Mouse (Mus musculus) MEL (cell line): Measurements from ENCODE around the gene Hist1h2ad. TPM values are rescaled to one million over a fixed set of nuclear protein-coding genes. Genes with fewer than 3 reads are reported as not detected.

ENCODE experiments used
- DNase-seq: peaks from one replicate; pipeline ENCODE4 v3.0.0; 2011; ENCODE audit warnings: low read depth, low spot score
- H3K27ac ChIP-seq: 2 replicates; pipeline ENCODE4 v1.5.1; 2012; ENCODE audit warnings: low read depth, mild to moderate bottlenecking, control low read depth, low read length, moderate library complexity; ENCODE audit not compliant: control insufficient read depth
- H3K27me3 ChIP-seq, 2 experiments: fragments of 150-350 bp in 1 of 2; sonication (generic) in 1 of 2; 2 replicates each; pipeline ENCODE4 v1.6.1; 2012; ENCODE audit warnings: low read length in 2 of 2, mild to moderate bottlenecking in 2 of 2, improper control_type of control experiment in 1 of 2, moderate library complexity in 1 of 2; ENCODE audit not compliant: insufficient read depth in 2 of 2, control insufficient read depth in 1 of 2
- H3K36me3 ChIP-seq, 2 experiments: 2 replicates each; pipeline ENCODE4 v1.6.1; 2012 to 2014; ENCODE audit warnings: low read length in 2 of 2, improper control_type of control experiment in 1 of 2, inconsistent platforms in 1 of 2, mild to moderate bottlenecking in 1 of 2; ENCODE audit not compliant: insufficient read depth in 2 of 2, control insufficient read depth in 1 of 2
- H3K4me1 ChIP-seq, 2 experiments: fragments of 150-350 bp in 1 of 2; sonication (generic) in 1 of 2; 2 replicates each; pipeline ENCODE4 v1.6.1; 2012; ENCODE audit warnings: low read length in 2 of 2, improper control_type of control experiment in 1 of 2, mild to moderate bottlenecking in 1 of 2; ENCODE audit not compliant: insufficient read depth in 2 of 2, control insufficient read depth in 1 of 2
- H3K4me3 ChIP-seq, 2 experiments: fragments of 150-350 bp in 1 of 2; sonication (generic) in 1 of 2; 2 replicates each; pipeline ENCODE4 v1.5.1; 2012; ENCODE audit warnings: low read depth in 2 of 2, low read length in 2 of 2, mild to moderate bottlenecking in 2 of 2, moderate library complexity in 2 of 2, control low read depth in 1 of 2, improper control_type of control experiment in 1 of 2; ENCODE audit not compliant: control insufficient read depth in 1 of 2, insufficient read depth in 1 of 2
- H3K79me2 ChIP-seq: 2 replicates; pipeline ENCODE4 v1.6.1; 2012; ENCODE audit warnings: mild to moderate bottlenecking, low read length, moderate library complexity; ENCODE audit not compliant: control insufficient read depth, poor library complexity, insufficient read depth
- H3K9ac ChIP-seq: 2 replicates; pipeline ENCODE4 v1.6.1; 2012; ENCODE audit warnings: low read depth, mild to moderate bottlenecking, control low read depth, low read length, moderate library complexity; ENCODE audit not compliant: control insufficient read depth, poor library complexity, severe bottlenecking
- H3K9me3 ChIP-seq: fragments of 150-350 bp; sonication (generic); replicated peaks from 2 replicates; pipeline ENCODE4 v1.6.1; 2012; ENCODE audit warnings: mild to moderate bottlenecking, low read length, improper control_type of control experiment, moderate library complexity; ENCODE audit not compliant: insufficient read depth
- BHLHE40 ChIP-seq: IDR thresholded peaks from 2 replicates; pipeline ENCODE4 v1.6.1; 2012; ENCODE audit warnings: low read depth, mild to moderate bottlenecking, inconsistent platforms, low read length, improper control_type of control experiment, borderline replicate concordance
- CHD1 ChIP-seq: IDR thresholded peaks from 2 replicates; pipeline ENCODE4 v1.6.1; 2012; ENCODE audit warnings: low read depth, mild to moderate bottlenecking, inconsistent platforms, low read length, improper control_type of control experiment
- CTCF ChIP-seq, 3 experiments: IDR thresholded peaks in 2 of 3; conservative IDR thresholded peaks in 1 of 3; 2 replicates each; pipeline ENCODE4 v1.5.1; 2011 to 2012; ENCODE audit warnings: low read length in 3 of 3, low read depth in 2 of 3, mild to moderate bottlenecking in 2 of 3, improper control_type of control experiment in 1 of 3, inconsistent platforms in 1 of 3, mixed read lengths in 1 of 3, moderate library complexity in 1 of 3; ENCODE audit not compliant: control insufficient read depth in 1 of 3, insufficient read depth in 1 of 3, poor library complexity in 1 of 3, severe bottlenecking in 1 of 3
- EP300 ChIP-seq, 2 experiments: IDR thresholded peaks; 2 replicates each; pipeline ENCODE4 v1.6.1; 2011; ENCODE audit warnings: improper control_type of control experiment in 2 of 2, low read length in 2 of 2, low read depth in 1 of 2, mild to moderate bottlenecking in 1 of 2
- ETS1 ChIP-seq: IDR thresholded peaks from 2 replicates; pipeline ENCODE4 v1.6.1; 2012; ENCODE audit warnings: low read depth, mild to moderate bottlenecking, inconsistent platforms, low read length, improper control_type of control experiment, moderate library complexity
- GATA1 ChIP-seq: IDR thresholded peaks from 2 replicates; pipeline ENCODE4 v1.6.1; 2011; ENCODE audit warnings: low read depth, low read length, improper control_type of control experiment
- MAFK ChIP-seq: IDR thresholded peaks from 2 replicates; pipeline ENCODE4 v1.6.1; 2011; ENCODE audit warnings: low read depth, mild to moderate bottlenecking, low read length, improper control_type of control experiment, borderline replicate concordance
- NELFE ChIP-seq: IDR thresholded peaks from 2 replicates; pipeline ENCODE4 v1.6.1; 2011; ENCODE audit warnings: low read depth, low read length, improper control_type of control experiment
- POLR2A ChIP-seq, 2 experiments: IDR thresholded peaks; 2 replicates each; pipeline ENCODE4 v1.6.1; 2011 to 2012; ENCODE audit warnings: low read length in 2 of 2, mild to moderate bottlenecking in 2 of 2, control low read depth in 1 of 2, improper control_type of control experiment in 1 of 2, low read depth in 1 of 2, moderate library complexity in 1 of 2; ENCODE audit not compliant: control insufficient read depth in 1 of 2, insufficient read depth in 1 of 2, poor library complexity in 1 of 2
- POLR2AphosphoS2 ChIP-seq: IDR thresholded peaks from 2 replicates; pipeline ENCODE4 v1.6.1; 2011; ENCODE audit warnings: low read length, improper control_type of control experiment
- POLR2AphosphoS5 ChIP-seq: IDR thresholded peaks from 2 replicates; pipeline ENCODE4 v1.6.1; 2012; ENCODE audit warnings: low read depth, borderline replicate concordance, mild to moderate bottlenecking, inconsistent platforms, low read length, moderate library complexity, mixed read lengths
- USF1 ChIP-seq: IDR thresholded peaks from 2 replicates; pipeline ENCODE4 v1.6.1; 2014; ENCODE audit warnings: low read depth, mild to moderate bottlenecking, inconsistent platforms, low read length, improper control_type of control experiment, moderate library complexity
- USF2 ChIP-seq, 2 experiments: IDR thresholded peaks; 2 replicates each; pipeline ENCODE4 v1.6.1; 2011 to 2012; ENCODE audit warnings: improper control_type of control experiment in 2 of 2, low read length in 2 of 2, borderline replicate concordance in 1 of 2, inconsistent platforms in 1 of 2, low read depth in 1 of 2, mild to moderate bottlenecking in 1 of 2; ENCODE audit not compliant: insufficient read depth in 1 of 2
- ZC3H11A ChIP-seq: IDR thresholded peaks from 2 replicates; pipeline ENCODE4 v1.6.1; 2012; ENCODE audit warnings: low read depth, mild to moderate bottlenecking, inconsistent platforms, low read length, improper control_type of control experiment
- ZMIZ1 ChIP-seq: IDR thresholded peaks from 2 replicates; pipeline ENCODE4 v1.6.1; 2012; ENCODE audit warnings: low read depth, mild to moderate bottlenecking, inconsistent platforms, low read length, improper control_type of control experiment, moderate library complexity
- ZNF384 ChIP-seq: IDR thresholded peaks from 2 replicates; pipeline ENCODE4 v1.6.1; 2012; ENCODE audit warnings: low read depth, mild to moderate bottlenecking, inconsistent platforms, low read length, improper control_type of control experiment
- polyA plus RNA-seq, 2 experiments: library from polyadenylated mRNA; stranded (reverse) in 1 of 2; unstranded in 1 of 2; fragments of >175 nt in 1 of 2; fragments of >200 nt in 1 of 2; gene quantifications; 2 replicates each; pipeline versions ENCODE4 v1.2.1 to v1.2.4; 2012; ENCODE audit warnings: low replicate concordance in 2 of 2, low read depth in 1 of 2; ENCODE audit not compliant: insufficient read length in 2 of 2, insufficient read depth in 1 of 2, missing spikeins in 1 of 2
- total RNA-seq: library from RNA; depleted of rRNA; stranded (reverse); fragments of 300-350 nt; gene quantifications from 2 replicates; pipeline ENCODE4 v1.2.3, GENCODE M21; 2012

Hist1h2ad gene
- total and polyA plus RNA-seq, 3 experiments = 0.14 to 924 TPM; not detected in 1

GRCm38 (mm10) chr13:23536076-23536822 is 37.9 kb upstream of the Hist1h2ad start:
- DNase-seq = peak; percentile 84
- peaks cover 2 to 4% of the 10 kb centered on the region in 2 experiments; a peak in 3 of 4 replicates for H3K4me1 ChIP-seq
- H3K9me3 ChIP-seq = no peaks in the 10 kb centered on the region
- H3K27ac ChIP-seq = peak overlapping the region; percentile 94
- H3K36me3 ChIP-seq = peaks cover 0 to 33% of the 10 kb centered on the region in 2 experiments; a peak in 2 of 4 replicates
- H3K27me3 ChIP-seq = no peaks in the 10 kb centered on the region
- peak overlapping the region; percentile 75 for H3K9ac ChIP-seq
- peaks cover 4% of the 10 kb centered on the region; the same call in 1 of the 2 replicates for H3K79me2 ChIP-seq
- TF ChIP-seq GATA1 = no peak
- peak in 1 of 2 experiments; percentile 40; a peak in 1 of 4 replicates for TF ChIP-seq POLR2A (IDR thresholded peaks at IDR 0.05; ENCODE audit: control insufficient read depth in 1 of 2, insufficient read depth in 1 of 2, low read depth in 1 of 2, low read length in 2 of 2, poor library complexity in 1 of 2)
- TF ChIP-seq POLR2AphosphoS5 = peak; percentile 8; the same call in 1 of the 2 replicates
- no peak for TF ChIP-seq ETS1
- peak overlapping the region; percentile 10 to 56 for H3K4me3 ChIP-seq

GRCm38 (mm10) chr13:23537006-23537710 is 37.0 kb upstream of the Hist1h2ad start:
- Histone ChIP-seq H3K27me3 (no peaks in the 10 kb centered on the region), H3K4me3 (no peak overlapping the region), H3K4me1 (peaks cover 2 to 4% of the 10 kb centered on the region in 2 experiments; a peak in 3 of 4 replicates), H3K36me3 (peaks cover 0 to 30% of the 10 kb centered on the region in 2 experiments; a peak in 2 of 4 replicates), H3K9ac (peak overlapping the region; percentile 16), H3K27ac (no peak overlapping the region; the same call in 1 of the 2 replicates), H3K9me3 (no peaks in the 10 kb centered on the region), H3K79me2 (peaks cover 4% of the 10 kb centered on the region; the same call in 1 of the 2 replicates)
- no peak for TF ChIP-seq ZMIZ1
- TF ChIP-seq USF1 = no peak
- TF ChIP-seq ZNF384 = no peak
- TF ChIP-seq EP300 (IDR thresholded peaks at IDR 0.05; ENCODE audit: low read depth in 1 of 2, low read length in 2 of 2) = no peak
- no peak for TF ChIP-seq ZC3H11A
- TF ChIP-seq USF2 (IDR thresholded peaks at IDR 0.05; ENCODE audit: borderline replicate concordance in 1 of 2, insufficient read depth in 1 of 2, low read depth in 1 of 2, low read length in 2 of 2) = no peak
- no peak for TF ChIP-seq POLR2AphosphoS2
- no peak for TF ChIP-seq MAFK
- TF ChIP-seq CHD1 = no peak
- TF ChIP-seq POLR2A (IDR thresholded peaks at IDR 0.05; ENCODE audit: control insufficient read depth in 1 of 2, insufficient read depth in 1 of 2, low read depth in 1 of 2, low read length in 2 of 2, poor library complexity in 1 of 2) = no peak
- no peak for TF ChIP-seq NELFE
- no peak for TF ChIP-seq CTCF (IDR thresholded peaks at IDR 0.05 in 2 of 3, conservative IDR thresholded peaks at IDR 0.05 in 1 of 3; ENCODE audit: control insufficient read depth in 1 of 3, insufficient read depth in 1 of 3, low read depth in 2 of 3, low read length in 3 of 3, poor library complexity in 1 of 3, severe bottlenecking in 1 of 3)
- TF ChIP-seq BHLHE40 = no peak
- peak; percentile 61 for DNase-seq
